Mouse (Mus musculus): ENCODE data around the gene Siah1a. TPM values are rescaled to one million over a fixed set of nuclear protein-coding genes. Genes with fewer than 3 reads are reported as not detected.

Siah1a gene
- polyA plus RNA-seq, 1 experiment from 2014 or later, result 50.8 TPM

GRCm38 (mm10) chr8:86718332-86718994 is 27.3 kb downstream of the Siah1a start:
- no peak for TF ChIP-seq CTCF (IDR thresholded peaks at IDR 0.05; ENCODE audit: low read depth)
- Histone ChIP-seq H3K9ac (no peak overlapping the region), H3K9me3 (ENCODE audit: low read depth, low read length) (no peaks in the 10 kb centered on the region), H3K4me1 (ENCODE audit: insufficient read depth) (no peaks in the 10 kb centered on the region), H3K27me3 (ENCODE audit: insufficient read depth, low read length) (no peaks in the 10 kb centered on the region), H3K4me3 (ENCODE audit: low read depth, low read length) (no peak overlapping the region), H3K27ac (ENCODE audit: low read depth) (no peak overlapping the region), H3K4me2 (no peak overlapping the region), H3K36me3 (ENCODE audit: insufficient read depth) (peaks cover 44% of the 10 kb centered on the region; the same call in 1 of the 2 replicates)
- ATAC-seq (ENCODE audit: insufficient read depth) (peak; percentile 71), DNase-seq (peak; percentile 64)
- 62% methylated on average over 2 of the region's 2 CpGs for WGBS

- no peak overlapping the region for H3K4me2 ChIP-seq
- no peak for TF ChIP-seq CTCF (IDR thresholded peaks at IDR 0.05; ENCODE audit: low read depth)
- no peaks in the 10 kb centered on the region for H3K27me3 ChIP-seq (ENCODE audit: insufficient read depth, low read length)
- no peak overlapping the region for H3K4me3 ChIP-seq (ENCODE audit: low read depth, low read length)
- H3K4me1 ChIP-seq (ENCODE audit: insufficient read depth), result no peaks in the 10 kb centered on the region
- ATAC-seq (ENCODE audit: insufficient read depth) (no peak), DNase-seq (peak; percentile 71)
- WGBS, result 60% methylated on average over 14 of the region's 14 CpGs
- H3K36me3 ChIP-seq (ENCODE audit: insufficient read depth), result peaks cover 17% of the 10 kb centered on the region; the same call in 1 of the 2 replicates
- H3K9ac ChIP-seq, result no peak overlapping the region
- H3K9me3 ChIP-seq (ENCODE audit: low read depth, low read length), result no peaks in the 10 kb centered on the region
- H3K27ac ChIP-seq (ENCODE audit: low read depth), result no peak overlapping the region
Measured at GRCm38 (mm10) chr8:86713407-86714188, 32.1 kb downstream of the Siah1a start.

- ATAC-seq (ENCODE audit: insufficient read depth) (no peak), DNase-seq (no peak)
- no peak overlapping the region for H3K9ac ChIP-seq
- H3K27ac ChIP-seq (ENCODE audit: low read depth), result no peak overlapping the region
- H3K4me1 ChIP-seq (ENCODE audit: insufficient read depth), result no peaks in the 10 kb centered on the region
- TF ChIP-seq CTCF (IDR thresholded peaks at IDR 0.05; ENCODE audit: low read depth), result no peak
- no peak overlapping the region for H3K4me3 ChIP-seq (ENCODE audit: low read depth, low read length)
- peaks cover 17% of the 10 kb centered on the region; the same call in 1 of the 2 replicates for H3K36me3 ChIP-seq (ENCODE audit: insufficient read depth)
- H3K27me3 ChIP-seq (ENCODE audit: insufficient read depth, low read length), result no peaks in the 10 kb centered on the region
- H3K9me3 ChIP-seq (ENCODE audit: low read depth, low read length), result no peaks in the 10 kb centered on the region
- 87% methylated on average over 3 of the region's 3 CpGs for WGBS
- no peak overlapping the region for H3K4me2 ChIP-seq
Measured at GRCm38 (mm10) chr8:86712594-86712993, 33.1 kb downstream of the Siah1a start.

- Histone ChIP-seq H3K4me1 (ENCODE audit: insufficient read depth) (no peaks in the 10 kb centered on the region), H3K36me3 (ENCODE audit: insufficient read depth) (0 out of 2 replicates have a peak, but pooled peaks cover 4% of the 10 kb centered on the region), H3K9ac (no peak overlapping the region), H3K4me3 (ENCODE audit: low read depth, low read length) (no peak overlapping the region), H3K9me3 (ENCODE audit: low read depth, low read length) (no peaks in the 10 kb centered on the region), H3K4me2 (no peak overlapping the region), H3K27ac (ENCODE audit: low read depth) (no peak overlapping the region), H3K27me3 (ENCODE audit: insufficient read depth, low read length) (no peaks in the 10 kb centered on the region)
- WGBS, result 63% methylated on average over 4 of the region's 4 CpGs
- no peak; the same call in 1 of the 2 replicates for ATAC-seq (ENCODE audit: insufficient read depth)
- TF ChIP-seq CTCF (IDR thresholded peaks at IDR 0.05; ENCODE audit: low read depth), result no peak
- no peak for DNase-seq
Measured at GRCm38 (mm10) chr8:86707873-86708272, 37.9 kb downstream of the Siah1a start.

- no peaks in the 10 kb centered on the region for H3K4me1 ChIP-seq (ENCODE audit: insufficient read depth)
- no peak overlapping the region for H3K9ac ChIP-seq
- DNase-seq, result no peak
Measured at GRCm38 (mm10) chr8:86706756-86707155, 39.0 kb downstream of the Siah1a start.

GRCm38 (mm10) chr8:86705317-86705716 is 40.4 kb downstream of the Siah1a start:
- H3K4me3 ChIP-seq (ENCODE audit: low read depth, low read length), result no peak overlapping the region

More at GRCm38 (mm10) chr8:86706756-86707155, 39.0 kb downstream of the Siah1a start:
- 66% methylated on average over 5 of the region's 5 CpGs for WGBS
- no peak for ATAC-seq (ENCODE audit: insufficient read depth)
- H3K27me3 ChIP-seq (ENCODE audit: insufficient read depth, low read length), result no peaks in the 10 kb centered on the region
- H3K27ac ChIP-seq (ENCODE audit: low read depth), result no peak overlapping the region
- no peak overlapping the region for H3K4me3 ChIP-seq (ENCODE audit: low read depth, low read length)
- H3K36me3 ChIP-seq (ENCODE audit: insufficient read depth), result 0 out of 2 replicates have a peak, but pooled peaks cover 4% of the 10 kb centered on the region
- no peaks in the 10 kb centered on the region for H3K9me3 ChIP-seq (ENCODE audit: low read depth, low read length)
- no peak overlapping the region for H3K4me2 ChIP-seq
- no peak for TF ChIP-seq CTCF (IDR thresholded peaks at IDR 0.05; ENCODE audit: low read depth)

GRCm38 (mm10) chr8:86702453-86702852 is 43.3 kb downstream of the Siah1a start:
- Histone ChIP-seq H3K4me2 (no peak overlapping the region), H3K27me3 (ENCODE audit: insufficient read depth, low read length) (no peaks in the 10 kb centered on the region), H3K9ac (no peak overlapping the region), H3K4me1 (ENCODE audit: insufficient read depth) (no peaks in the 10 kb centered on the region), H3K4me3 (ENCODE audit: low read depth, low read length) (no peak overlapping the region), H3K9me3 (ENCODE audit: low read depth, low read length) (no peaks in the 10 kb centered on the region), H3K36me3 (ENCODE audit: insufficient read depth) (0 out of 2 replicates have a peak, but pooled peaks cover 4% of the 10 kb centered on the region), H3K27ac (ENCODE audit: low read depth) (no peak overlapping the region)
- ATAC-seq (ENCODE audit: insufficient read depth) (no peak), DNase-seq (no peak)
- no peak for TF ChIP-seq CTCF (IDR thresholded peaks at IDR 0.05; ENCODE audit: low read depth)
- WGBS, result 58% methylated on average over 3 of the region's 3 CpGs

More at GRCm38 (mm10) chr8:86705317-86705716, 40.4 kb downstream of the Siah1a start:
- no peaks in the 10 kb centered on the region for H3K27me3 ChIP-seq (ENCODE audit: insufficient read depth, low read length)
- H3K36me3 ChIP-seq (ENCODE audit: insufficient read depth), result no peaks in the 10 kb centered on the region
- H3K4me1 ChIP-seq (ENCODE audit: insufficient read depth), result no peaks in the 10 kb centered on the region
- no peak for ATAC-seq (ENCODE audit: insufficient read depth)
- H3K9ac ChIP-seq, result no peak overlapping the region
- no peak for TF ChIP-seq CTCF (IDR thresholded peaks at IDR 0.05; ENCODE audit: low read depth)
- no peak overlapping the region for H3K4me2 ChIP-seq
- 80% methylated on average over 3 of the region's 3 CpGs for WGBS
- no peak for DNase-seq
- no peaks in the 10 kb centered on the region for H3K9me3 ChIP-seq (ENCODE audit: low read depth, low read length)
- H3K27ac ChIP-seq (ENCODE audit: low read depth), result no peak overlapping the region
